Mouse (Mus musculus): Measurements from ENCODE around the gene Rbm15b. TPM values are rescaled to one million over a fixed set of nuclear protein-coding genes. Genes with fewer than 3 reads are reported as not detected.

Rbm15b gene
- polyA plus RNA-seq, 1 experiment from 2014 or later: 20.4 TPM

GRCm38 (mm10) chr9:106881071-106881755, 6.0 kb downstream of the Rbm15b start:
- Histone ChIP-seq H3K9me3 (replicated peaks) (no peaks in the 10 kb centered on the region), H3K4me1 (peaks cover 40% of the 10 kb centered on the region), H3K27ac (no peak overlapping the region), H3K4me3 (no peak overlapping the region), H3K27me3 (ENCODE audit: low read depth, poor library complexity, severe bottlenecking) (no peaks in the 10 kb centered on the region), H3K36me3 (peaks cover 93% of the 10 kb centered on the region)
- no peak for DNase-seq (ENCODE audit: low spot score)
- WGBS: 67% methylated on average over 4 of the region's 4 CpGs

- Histone ChIP-seq H3K27me3 (ENCODE audit: low read depth, poor library complexity, severe bottlenecking) (no peaks in the 10 kb centered on the region), H3K4me3 (no peak overlapping the region), H3K27ac (no peak overlapping the region), H3K9me3 (replicated peaks) (no peaks in the 10 kb centered on the region), H3K4me1 (peaks cover 25% of the 10 kb centered on the region), H3K36me3 (peaks cover 97% of the 10 kb centered on the region)
- DNase-seq (ENCODE audit: low spot score): no peak
- WGBS: 84% methylated on average over 4 of the region's 4 CpGs
Observed at GRCm38 (mm10) chr9:106879471-106879870, 7.8 kb downstream of the Rbm15b start.

- no peak overlapping the region for H3K27ac ChIP-seq
- no peak for DNase-seq (ENCODE audit: low spot score)
- no peaks in the 10 kb centered on the region for H3K27me3 ChIP-seq (ENCODE audit: low read depth, poor library complexity, severe bottlenecking)
- no peak overlapping the region for H3K4me3 ChIP-seq
- H3K9me3 ChIP-seq (replicated peaks): no peaks in the 10 kb centered on the region
- peaks cover 96% of the 10 kb centered on the region for H3K36me3 ChIP-seq
- 0 out of 2 replicates have a peak, but pooled peaks cover 3% of the 10 kb centered on the region for H3K4me1 ChIP-seq
- WGBS: 84% methylated on average over 3 of the region's 3 CpGs
Observed at GRCm38 (mm10) chr9:106876666-106877065, 10.6 kb downstream of the Rbm15b start.

- Histone ChIP-seq H3K27ac (no peak overlapping the region), H3K36me3 (peaks cover 92% of the 10 kb centered on the region), H3K4me3 (no peak overlapping the region), H3K4me1 (no peaks in the 10 kb centered on the region), H3K27me3 (ENCODE audit: low read depth, poor library complexity, severe bottlenecking) (no peaks in the 10 kb centered on the region), H3K9me3 (replicated peaks) (no peaks in the 10 kb centered on the region)
- 88% methylated on average over 5 of the region's 5 CpGs for WGBS
- DNase-seq (ENCODE audit: low spot score): no peak
Observed at GRCm38 (mm10) chr9:106874216-106874615, 13.0 kb downstream of the Rbm15b start.

- Histone ChIP-seq H3K27ac (no peak overlapping the region), H3K27me3 (ENCODE audit: low read depth, poor library complexity, severe bottlenecking) (no peaks in the 10 kb centered on the region), H3K4me3 (no peak overlapping the region), H3K9me3 (replicated peaks) (no peaks in the 10 kb centered on the region), H3K36me3 (peaks cover 98% of the 10 kb centered on the region), H3K4me1 (no peaks in the 10 kb centered on the region)
- no peak for DNase-seq (ENCODE audit: low spot score)
- WGBS: 94% methylated on average over 11 of the region's 11 CpGs
Observed at GRCm38 (mm10) chr9:106858036-106858435, 29.2 kb downstream of the Rbm15b start.

- 87% methylated on average over 3 of the region's 3 CpGs for WGBS
- H3K4me3 ChIP-seq: no peak overlapping the region
- H3K27ac ChIP-seq: no peak overlapping the region
- no peaks in the 10 kb centered on the region for H3K27me3 ChIP-seq (ENCODE audit: low read depth, poor library complexity, severe bottlenecking)
- H3K4me1 ChIP-seq: no peaks in the 10 kb centered on the region
- DNase-seq (ENCODE audit: low spot score): no peak
- H3K36me3 ChIP-seq: peaks cover 98% of the 10 kb centered on the region
- no peaks in the 10 kb centered on the region for H3K9me3 ChIP-seq (replicated peaks)
Observed at GRCm38 (mm10) chr9:106856664-106857063, 30.6 kb downstream of the Rbm15b start.

GRCm38 (mm10) chr9:106842800-106843199, 44.4 kb downstream of the Rbm15b start:
- Histone ChIP-seq H3K36me3 (peaks cover 93% of the 10 kb centered on the region), H3K27ac (no peak overlapping the region), H3K9me3 (replicated peaks) (no peaks in the 10 kb centered on the region), H3K27me3 (ENCODE audit: low read depth, poor library complexity, severe bottlenecking) (no peaks in the 10 kb centered on the region), H3K4me1 (no peaks in the 10 kb centered on the region), H3K4me3 (no peak overlapping the region)
- 94% methylated on average over 6 of the region's 6 CpGs for WGBS
- DNase-seq (ENCODE audit: low spot score): no peak

- no peaks in the 10 kb centered on the region for H3K4me1 ChIP-seq
Observed at GRCm38 (mm10) chr9:106840569-106840968, 46.7 kb downstream of the Rbm15b start.

More at GRCm38 (mm10) chr9:106840569-106840968, 46.7 kb downstream of the Rbm15b start:
- DNase-seq (ENCODE audit: low spot score): no peak
- Histone ChIP-seq H3K9me3 (replicated peaks) (no peaks in the 10 kb centered on the region), H3K36me3 (peaks cover 99% of the 10 kb centered on the region), H3K27ac (no peak overlapping the region), H3K27me3 (ENCODE audit: low read depth, poor library complexity, severe bottlenecking) (no peaks in the 10 kb centered on the region), H3K4me3 (no peak overlapping the region)
- 93% methylated on average over 1 of the region's 1 CpGs for whole genome bisulfite sequencing

Other genes starting within 250 kb of the Rbm15b start
- gene Grm2, start 231.3 kb downstream of the Rbm15b start, polyA plus RNA-seq (2016; fragmentation: Nextera tagmentation; extraction: Ambion mirVana): not detected in 2 replicates
- gene Tex264, start 201.5 kb downstream of the Rbm15b start, polyA plus RNA-seq (2016; fragmentation: Nextera tagmentation; extraction: Ambion mirVana): 22.9 and 32.1 TPM in 2 replicates
- 11.0 and 12.6 TPM in 2 replicates for gene Rad54l2, start 98.2 kb downstream of the Rbm15b start, polyA plus RNA-seq (2016; fragmentation: Nextera tagmentation; extraction: Ambion mirVana)
- 29.4 and 34.1 TPM in 2 replicates for gene Dcaf1, start 65.6 kb downstream of the Rbm15b start, polyA plus RNA-seq (2016; fragmentation: Nextera tagmentation; extraction: Ambion mirVana)
- gene Manf, start 4.6 kb upstream of the Rbm15b start, polyA plus RNA-seq (2016; fragmentation: Nextera tagmentation; extraction: Ambion mirVana): 290 and 342 TPM in 2 replicates

Data from limb, embryonic 10.5 days (tissue).